In the genomic region with DNA sequence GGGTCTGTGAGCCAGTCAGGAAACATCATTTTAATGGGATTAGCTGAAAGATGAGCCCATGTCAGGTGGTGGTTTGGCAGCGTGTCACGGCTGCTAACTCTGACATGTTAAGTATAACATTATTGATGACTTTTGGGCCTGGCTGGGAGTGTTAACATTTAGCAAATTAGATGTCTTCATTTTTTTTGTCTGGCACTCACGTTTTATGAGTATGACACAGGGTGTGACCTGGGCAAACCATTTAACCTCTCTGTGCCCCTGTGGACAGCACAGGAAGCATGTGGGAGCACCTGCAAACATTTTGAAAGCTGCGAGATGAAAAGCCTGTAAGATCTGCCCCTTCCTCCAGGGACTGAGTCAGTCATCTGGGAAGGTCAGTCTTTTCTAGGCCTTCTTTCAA, we compare ENCODE assay signal across 14 mouse cellular contexts. TPM values are rescaled to one million over a fixed set of nuclear protein-coding genes. Genes with fewer than 3 reads are reported as not detected.
DNase-seq lines count a peak whose midpoint lies in the region; ATAC-seq and TF ChIP-seq lines count a peak whose summit lies in the region.
"Had no signal": no experiment of that assay in that cellular context is flagged by ENCODE, and none has a peak within 500 bp of the region (broad histone marks: within the 10 kb centered on the region; RNA-seq: fewer than 3 reads in every experiment).

No protein-coding gene starts in this region.

- H3K4me3 ChIP-seq in limb, embryonic 14.5 days (replicated peaks; ENCODE audit: low read length), result no peak overlapping the region
- H3K4me3 ChIP-seq in limb, embryonic 10.5 days, result no peak overlapping the region
- H3K4me3 ChIP-seq in embryonic facial prominence, embryonic 12.5 days, result no peak overlapping the region
- no peak overlapping the region for H3K4me3 ChIP-seq in stomach, embryonic 14.5 days (ENCODE audit: low read depth, low read length)
- H3K4me3 ChIP-seq: heart, adult 2 months had no signal

- no peaks in the 10 kb centered on the region for H3K36me3 ChIP-seq in limb, embryonic 14.5 days (ENCODE audit: control insufficient read depth, insufficient read depth, low read length)
- no peaks in the 10 kb centered on the region for H3K36me3 ChIP-seq in limb, embryonic 10.5 days
- no peaks in the 10 kb centered on the region for H3K36me3 ChIP-seq in embryonic facial prominence, embryonic 12.5 days
- H3K36me3 ChIP-seq in stomach, embryonic 14.5 days (ENCODE audit: control insufficient read depth, insufficient read depth, low read length), result no peaks in the 10 kb centered on the region

- no peak overlapping the region for H3K4me2 ChIP-seq in limb, embryonic 14.5 days (replicated peaks; ENCODE audit: low read depth, low read length, severe bottlenecking)
- no peak overlapping the region for H3K4me2 ChIP-seq in embryonic facial prominence, embryonic 12.5 days (replicated peaks)
- no peak overlapping the region for H3K4me2 ChIP-seq in stomach, embryonic 14.5 days (replicated peaks; ENCODE audit: low read depth, low read length)

- no peaks in the 10 kb centered on the region for H3K27me3 ChIP-seq in limb, embryonic 14.5 days (ENCODE audit: control insufficient read depth, insufficient read depth, low read length)
- peaks cover 43% of the 10 kb centered on the region for H3K27me3 ChIP-seq in limb, embryonic 10.5 days (ENCODE audit: low read depth, poor library complexity, severe bottlenecking)
- no peaks in the 10 kb centered on the region for H3K27me3 ChIP-seq in embryonic facial prominence, embryonic 12.5 days
- H3K27me3 ChIP-seq in stomach, embryonic 14.5 days (ENCODE audit: control insufficient read depth, insufficient read depth, low read length), result no peaks in the 10 kb centered on the region

- TF ChIP-seq POLR2A in limb, embryonic 14.5 days (IDR thresholded peaks at IDR 0.05; ENCODE audit: borderline replicate concordance, extremely low read depth, insufficient read depth, insufficient read length), result no peak

- H3K9ac ChIP-seq in limb, embryonic 14.5 days (ENCODE audit: low read depth, low read length, severe bottlenecking), result no peak overlapping the region
- H3K9ac ChIP-seq in embryonic facial prominence, embryonic 12.5 days, result no peak overlapping the region
- no peak overlapping the region for H3K9ac ChIP-seq in stomach, embryonic 14.5 days (replicated peaks; ENCODE audit: low read depth, low read length)

- H3K9me3 ChIP-seq in limb, embryonic 14.5 days (ENCODE audit: control insufficient read depth, low read length), result no peaks in the 10 kb centered on the region
- H3K9me3 ChIP-seq in limb, embryonic 10.5 days (replicated peaks), result no peaks in the 10 kb centered on the region
- no peaks in the 10 kb centered on the region for H3K9me3 ChIP-seq in embryonic facial prominence, embryonic 12.5 days
- H3K9me3 ChIP-seq in stomach, embryonic 14.5 days (ENCODE audit: control insufficient read depth, low read depth, low read length), result no peaks in the 10 kb centered on the region

- 17% methylated on average over 4 of the region's 4 CpGs for WGBS in limb, embryonic 14.5 days
- 9% methylated on average over 4 of the region's 4 CpGs for WGBS in limb, embryonic 10.5 days
- WGBS in embryonic facial prominence, embryonic 12.5 days, result 19% methylated on average over 4 of the region's 4 CpGs
- WGBS in stomach, embryonic 14.5 days, result 18% methylated on average over 4 of the region's 4 CpGs

- DNase-seq in adrenal gland, postnatal 10 days, result peak; percentile 18
- no peak for DNase-seq in adrenal gland, adult 8-10 months
- DNase-seq in limb, embryonic 14.5 days (ENCODE audit: low spot score), result peak; percentile 17
- no peak for DNase-seq in limb, embryonic 10.5 days (ENCODE audit: low spot score)
- DNase-seq in cerebellum, adult 9-10 months, result no peak
- DNase-seq in frontal cortex, adult 2 months (ENCODE audit: extremely low spot score in 1 of 2, low spot score in 1 of 2), result no peak
- DNase-seq: B cell, adult 2 months; cerebellum, adult 18-20 months; layer of hippocampus, adult 9-11 months; midbrain, embryonic 14.5 days had no signal

- H3K27ac ChIP-seq in limb, embryonic 14.5 days (replicated peaks; ENCODE audit: low read depth, low read length), result no peak overlapping the region
- no peak overlapping the region for H3K27ac ChIP-seq in limb, embryonic 10.5 days
- 0 out of 2 replicates have a peak overlapping the region, but pooled peaks have one; percentile 17 for H3K27ac ChIP-seq in embryonic facial prominence, embryonic 12.5 days
- peak overlapping the region; percentile 61; the same call in 1 of the 2 replicates for H3K27ac ChIP-seq in stomach, embryonic 14.5 days (ENCODE audit: low read length)
- H3K27ac ChIP-seq: kidney, postnatal 0 days had no signal

- no peak for ATAC-seq in limb, embryonic 14.5 days (ENCODE audit: low FRiP score, low read depth)
- no peak for ATAC-seq in embryonic facial prominence, embryonic 12.5 days (ENCODE audit: insufficient number of reproducible peaks, insufficient read depth, low FRiP score, low TSS enrichment)
- no peak for ATAC-seq in stomach, embryonic 14.5 days (ENCODE audit: insufficient number of reproducible peaks, insufficient read depth, low FRiP score, low read depth)

- H3K4me1 ChIP-seq in limb, embryonic 14.5 days (ENCODE audit: control insufficient read depth, insufficient read depth, low read length), result peaks cover 22% of the 10 kb centered on the region
- H3K4me1 ChIP-seq in limb, embryonic 10.5 days, result peaks cover 38% of the 10 kb centered on the region
- peaks cover 19% of the 10 kb centered on the region for H3K4me1 ChIP-seq in embryonic facial prominence, embryonic 12.5 days
- peaks cover 25% of the 10 kb centered on the region for H3K4me1 ChIP-seq in stomach, embryonic 14.5 days (ENCODE audit: control insufficient read depth, insufficient read depth, low read length)

RNA-seq across cellular contexts. Expression of gene Pcnx, which starts 2.6 kb away (rescaled TPM):
- 10 to 100 TPM; 46.5 to 52.0 TPM for total RNA-seq in adrenal gland, postnatal 10 days (2021)
- 10 to 100 TPM; 56.1 to 89.3 (median 70.1) TPM for total RNA-seq in adrenal gland, adult 8-10 months (2022)
- polyA plus RNA-seq in limb, embryonic 14.5 days (2012; rRNA removed), result 32.5 and 36.6 TPM in 2 replicates
- polyA plus RNA-seq in limb, embryonic 14.5 days (2014; fragmentation: Nextera tagmentation; extraction: Ambion mirVana), result 18.4 and 20.0 TPM in 2 replicates
- polyA plus RNA-seq in limb, embryonic 10.5 days (2016; fragmentation: Nextera tagmentation; extraction: Ambion mirVana), result 6.6 and 8.3 TPM in 2 replicates
- 12.6 and 16.4 TPM in 2 replicates for polyA plus RNA-seq in embryonic facial prominence, embryonic 12.5 days (2016; fragmentation: Nextera tagmentation; extraction: Ambion mirVana)
- polyA plus RNA-seq in stomach, embryonic 14.5 days (2014; fragmentation: Nextera tagmentation; extraction: Ambion mirVana), result 17.4 and 22.6 TPM in 2 replicates
- polyA plus RNA-seq in frontal cortex, adult 2 months (2012; rRNA removed), result 36.9 and 40.1 TPM in 2 replicates

Comparison
In these comparisons a context has a peak if more than half of its experiments do, and no peak if none do; other contexts are left out.
1. DNase-seq: peak in adrenal gland, postnatal 10 days (single experiment) and limb, embryonic 14.5 days (single experiment); none in adrenal gland, adult 8-10 months (single experiment), limb, embryonic 10.5 days (single experiment), cerebellum, adult 9-10 months (single experiment) and frontal cortex, adult 2 months (0 of 2).
2. H3K27ac ChIP-seq: peak in embryonic facial prominence, embryonic 12.5 days (single experiment) and stomach, embryonic 14.5 days (single experiment); none in limb, embryonic 14.5 days (single experiment) and limb, embryonic 10.5 days (single experiment).